Mouse (Mus musculus): ENCODE measurements around the gene Nlrc5.

DNA sequence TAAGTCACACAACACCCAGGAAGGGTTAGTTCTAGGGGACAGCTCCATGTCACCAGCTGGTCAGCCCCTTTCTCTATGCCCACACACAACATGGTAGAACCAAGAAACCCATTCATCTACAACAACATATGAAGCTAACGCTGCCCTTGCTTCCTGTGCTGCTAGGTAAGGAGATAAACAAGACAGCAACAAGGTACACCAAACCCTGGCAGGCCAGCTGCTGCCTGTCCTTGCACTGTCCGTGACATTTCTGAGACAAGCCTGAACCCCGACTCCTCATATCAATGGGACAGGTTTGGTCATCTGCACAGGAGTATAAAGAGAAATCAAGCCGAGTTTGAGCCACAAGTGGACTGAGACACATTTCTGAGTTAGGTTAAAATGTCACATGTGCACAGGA is 141.0 kb downstream of the Nlrc5 start:
- no peak for TF ChIP-seq CTCF (IDR thresholded peaks at IDR 0.05; ENCODE audit: low read depth, low read length)
- no peak for TF ChIP-seq POLR2A (IDR thresholded peaks at IDR 0.05; ENCODE audit: insufficient read depth, low read length)
- TF ChIP-seq EP300 (IDR thresholded peaks at IDR 0.05; ENCODE audit: insufficient read depth, low read depth, low read length): no peak
